In the genomic region with DNA sequence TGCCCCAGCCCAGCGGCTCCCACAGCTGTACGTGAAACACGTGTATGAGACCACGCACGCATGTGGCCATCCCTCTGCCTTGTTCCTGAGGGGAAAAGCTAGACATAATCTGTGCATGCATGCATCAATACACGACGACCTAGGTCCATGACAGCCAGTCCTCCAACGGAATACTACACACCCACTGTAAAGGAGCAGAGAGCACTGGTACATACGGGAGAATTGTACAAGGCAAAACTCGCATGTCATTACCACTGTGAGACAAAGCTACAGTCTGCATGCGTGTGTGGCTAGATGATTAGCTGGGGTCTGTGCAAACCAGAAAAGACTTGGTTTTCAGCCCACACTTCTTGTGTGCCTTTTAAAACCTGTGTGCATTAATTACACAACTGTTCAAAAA, we compare ENCODE assay signal across 28 mouse cellular contexts. TPM values are rescaled to one million over a fixed set of nuclear protein-coding genes. Genes with fewer than 3 reads are reported as not detected.
"Had no signal": no experiment of that assay in that cellular context is flagged by ENCODE, and none has a peak within 500 bp of the region (broad histone marks: within the 10 kb centered on the region; RNA-seq: fewer than 3 reads in every experiment).

No protein-coding gene starts in this region.

- H3K36me3 ChIP-seq: limb, embryonic 10.5 days; liver, embryonic 13.5 days; midbrain, embryonic 12.5 days; midbrain, embryonic 15.5 days; neural tube, embryonic 12.5 days; neural tube, embryonic 15.5 days; stomach, embryonic 15.5 days had no signal

- H3K9me3 ChIP-seq: limb, embryonic 10.5 days; limb, embryonic 13.5 days; liver, embryonic 13.5 days; midbrain, embryonic 12.5 days; midbrain, embryonic 15.5 days; neural tube, embryonic 12.5 days; neural tube, embryonic 15.5 days; stomach, embryonic 15.5 days had no signal

- H3K9ac ChIP-seq: limb, embryonic 13.5 days; liver, embryonic 13.5 days; lung, embryonic 14.5 days; midbrain, embryonic 12.5 days; midbrain, embryonic 15.5 days; neural tube, embryonic 12.5 days; neural tube, embryonic 15.5 days; stomach, embryonic 15.5 days had no signal

- H3K27me3 ChIP-seq: limb, embryonic 13.5 days; liver, embryonic 13.5 days; midbrain, embryonic 12.5 days; midbrain, embryonic 15.5 days; neural tube, embryonic 12.5 days; neural tube, embryonic 15.5 days; stomach, embryonic 15.5 days had no signal

- H3K4me1 ChIP-seq: midbrain, embryonic 12.5 days; stomach, embryonic 15.5 days had no signal

- DNase-seq: kidney, postnatal 25 days; layer of hippocampus, adult 9-11 months; liver, embryonic 13.5 days; lung, embryonic 14.5 days; retina, postnatal 1 day; right cerebral cortex, postnatal 25 days; spleen, adult 18-20 months; thymus, postnatal 25 days had no signal

- ATAC-seq: lung, postnatal 0 days; midbrain, embryonic 15.5 days had no signal

- H3K27ac ChIP-seq: kidney, postnatal 0 days; layer of hippocampus, adult 2 months; limb, embryonic 10.5 days; limb, embryonic 13.5 days; liver, embryonic 13.5 days; macrophage; midbrain, embryonic 12.5 days; midbrain, embryonic 15.5 days; neural tube, embryonic 12.5 days; neural tube, embryonic 15.5 days; stomach, embryonic 15.5 days had no signal

- H3K4me3 ChIP-seq: layer of hippocampus, adult 2 months; limb, embryonic 10.5 days; limb, embryonic 13.5 days; liver, embryonic 13.5 days; midbrain, embryonic 12.5 days; midbrain, embryonic 15.5 days; neural tube, embryonic 12.5 days; neural tube, embryonic 15.5 days; stomach, embryonic 15.5 days had no signal

- H3K4me2 ChIP-seq: limb, embryonic 13.5 days; liver, embryonic 13.5 days; lung, embryonic 14.5 days; midbrain, embryonic 12.5 days; midbrain, embryonic 15.5 days; neural tube, embryonic 12.5 days; neural tube, embryonic 15.5 days; stomach, embryonic 15.5 days had no signal

RNA-seq across cellular contexts. Expression of a gene that starts 44.6 kb away (rescaled TPM):
- total RNA-seq: layer of hippocampus, adult 2 months; layer of hippocampus, postnatal 25 days; left cerebral cortex, adult 18-20 months; left cerebral cortex, postnatal 25 days; liver, adult 2 months; megakaryocyte, adult 5-6 weeks had no signal
- polyA plus RNA-seq: kidney, embryonic 14.5 days; kidney, postnatal 0 days; large intestine, adult 2 months; limb, embryonic 10.5 days; limb, embryonic 13.5 days; liver, adult 2 months; liver, embryonic 13.5 days; liver, embryonic 16.5 days; lung, embryonic 14.5 days; lung, postnatal 0 days; macrophage; midbrain, embryonic 12.5 days; midbrain, embryonic 15.5 days; neural tube, embryonic 12.5 days; neural tube, embryonic 15.5 days; stomach, embryonic 15.5 days; thymus, postnatal 0 days had no signal
